Mouse (Mus musculus) E14TG2a.4 (cell line): ENCODE results near the gene Zfp354a.

Experiments used
- CTCF ChIP-seq: conservative IDR thresholded peaks from 2 replicates; pipeline ENCODE4 v1.5.1; 2014; ENCODE audit warnings: low read length
- NANOG ChIP-seq: IDR thresholded peaks from 2 replicates; pipeline ENCODE4 v1.6.1; 2014; ENCODE audit warnings: borderline replicate concordance, low read length, mixed read lengths
- POU5F1 ChIP-seq: IDR thresholded peaks from 2 replicates; pipeline ENCODE4 v1.6.1; 2014; ENCODE audit warnings: low read length, borderline replicate concordance

- TF ChIP-seq CTCF (no peak), POU5F1 (no peak), NANOG (no peak)
Observed at GRCm38 (mm10) chr11:51030225-51030624, 28.8 kb upstream of the Zfp354a start.
